Mouse (Mus musculus) heart, postnatal 0 days (tissue): Measurements from ENCODE around the gene Rasl11b.

Experiments
- CTCF ChIP-seq: IDR thresholded peaks from 2 replicates; pipeline ENCODE4 v1.5.1; 2016; ENCODE audit warnings: antibody characterized with exemption, control low read depth, low read depth
- EP300 ChIP-seq: IDR thresholded peaks from 2 replicates; pipeline ENCODE4 v1.6.1; 2016; ENCODE audit warnings: antibody characterized with exemption, low read depth

GRCm38 (mm10) chr5:74205509-74205908 lies 10.4 kb downstream of the Rasl11b start:
- no peak for TF ChIP-seq CTCF
- TF ChIP-seq EP300 = no peak
